Mouse (Mus musculus): ENCODE measurements around the gene Wfdc2. TPM values are rescaled to one million over a fixed set of nuclear protein-coding genes. Genes with fewer than 3 reads are reported as not detected.
"Not testable (repeated sequence)": the region's sequence is repeated elsewhere in the genome, so short reads cannot be mapped to it uniquely, and the experiment has no call there.

Wfdc2 gene
- polyA plus RNA-seq, 1 experiment = not detected

GRCm38 (mm10) chr2:164567460-164567859 lies 5.2 kb downstream of the Wfdc2 start:
- H3K27me3 ChIP-seq (ENCODE audit: control insufficient read depth, insufficient read depth, insufficient read length) = peaks cover 58% of the 10 kb centered on the region
- no peaks in the 10 kb centered on the region for H3K36me3 ChIP-seq (ENCODE audit: control insufficient read depth, insufficient read depth)
- no peaks in the 10 kb centered on the region for H3K79me2 ChIP-seq (ENCODE audit: control insufficient read depth, insufficient read depth)
- no peak overlapping the region for H3ac ChIP-seq (ENCODE audit: control insufficient read depth, insufficient read length)
- H3K4me3 ChIP-seq = no peak overlapping the region
- TF ChIP-seq REST (IDR thresholded peaks at IDR 0.05; ENCODE audit: insufficient read depth, insufficient read length) = no peak
- TF ChIP-seq TCF12 (IDR thresholded peaks at IDR 0.05; ENCODE audit: insufficient read depth, poor library complexity, severe bottlenecking) = no peak
- TF ChIP-seq USF1 (IDR thresholded peaks at IDR 0.05; ENCODE audit: low read depth) = no peak
- no peak for TF ChIP-seq E2F4 (IDR thresholded peaks at IDR 0.05; ENCODE audit: insufficient read depth)
- no peak for TF ChIP-seq MYOG (IDR thresholded peaks at IDR 0.05; ENCODE audit: control insufficient read depth in 1 of 3, insufficient read depth in 1 of 3, insufficient read length in 2 of 3, low read depth in 2 of 3)
- no peak for TF ChIP-seq MYOD1 (IDR thresholded peaks at IDR 0.05; ENCODE audit: control insufficient read depth in 1 of 3, insufficient read length in 2 of 3, low read depth in 2 of 3)
- TF ChIP-seq POLR2AphosphoS2 (IDR thresholded peaks at IDR 0.05; ENCODE audit: insufficient read length, low read depth) = no peak
- no peak for TF ChIP-seq POLR2A (IDR thresholded peaks at IDR 0.05; ENCODE audit: insufficient read length, low read depth)
- no peak for TF ChIP-seq SRF (IDR thresholded peaks at IDR 0.05; ENCODE audit: control insufficient read depth, insufficient read length, low read depth)
- TF ChIP-seq TCF3 (IDR thresholded peaks at IDR 0.05; ENCODE audit: insufficient read length, low read depth) = no peak
- TF ChIP-seq CEBPB (IDR thresholded peaks at IDR 0.05; ENCODE audit: insufficient read depth, poor library complexity, severe bottlenecking) = no peak
- H3K4me2 ChIP-seq (ENCODE audit: low read depth) = no peak overlapping the region

GRCm38 (mm10) chr2:164573359-164573758 lies 11.1 kb downstream of the Wfdc2 start, which contains the start of gene Spint3:
TSS of gene Spint3 (minus strand) at chr2:164573459.
- H3K79me2 ChIP-seq (ENCODE audit: control insufficient read depth, insufficient read depth); H3ac ChIP-seq (ENCODE audit: control insufficient read depth, insufficient read length); H3K36me3 ChIP-seq (ENCODE audit: control insufficient read depth, insufficient read depth); H3K4me2 ChIP-seq (ENCODE audit: low read depth); H3K4me3 ChIP-seq: not testable (repeated sequence)
- H3K27me3 ChIP-seq (ENCODE audit: control insufficient read depth, insufficient read depth, insufficient read length) = peaks cover 40% of the 10 kb centered on the region

GRCm38 (mm10) chr2:164585025-164585725 lies 23.0 kb downstream of the Wfdc2 start, which contains the start of gene Wfdc6a:
TSS of gene Wfdc6a (minus strand) at chr2:164585447.
- H3ac ChIP-seq (ENCODE audit: control insufficient read depth, insufficient read length); H3K4me3 ChIP-seq; H3K79me2 ChIP-seq (ENCODE audit: control insufficient read depth, insufficient read depth); H3K4me2 ChIP-seq (ENCODE audit: low read depth); H3K36me3 ChIP-seq (ENCODE audit: control insufficient read depth, insufficient read depth): not testable (repeated sequence)
- H3K27me3 ChIP-seq (ENCODE audit: control insufficient read depth, insufficient read depth, insufficient read length) = peaks cover 71% of the 10 kb centered on the region

- Histone ChIP-seq H3K4me2 (ENCODE audit: low read depth) (no peak overlapping the region), H3K36me3 (ENCODE audit: control insufficient read depth, insufficient read depth) (no peaks in the 10 kb centered on the region), H3K4me3 (no peak overlapping the region), H3ac (ENCODE audit: control insufficient read depth, insufficient read length) (no peak overlapping the region), H3K79me2 (ENCODE audit: control insufficient read depth, insufficient read depth) (no peaks in the 10 kb centered on the region), H3K27me3 (ENCODE audit: control insufficient read depth, insufficient read depth, insufficient read length) (peaks cover 50% of the 10 kb centered on the region)
- TF ChIP-seq POLR2AphosphoS2 (IDR thresholded peaks at IDR 0.05; ENCODE audit: insufficient read length, low read depth) = no peak
- no peak for TF ChIP-seq MYOD1 (IDR thresholded peaks at IDR 0.05; ENCODE audit: control insufficient read depth in 1 of 3, insufficient read length in 2 of 3, low read depth in 2 of 3)
- TF ChIP-seq USF1 (IDR thresholded peaks at IDR 0.05; ENCODE audit: low read depth) = no peak
- TF ChIP-seq MYOG (IDR thresholded peaks at IDR 0.05; ENCODE audit: control insufficient read depth in 1 of 3, insufficient read depth in 1 of 3, insufficient read length in 2 of 3, low read depth in 2 of 3) = no peak
- no peak for TF ChIP-seq SRF (IDR thresholded peaks at IDR 0.05; ENCODE audit: control insufficient read depth, insufficient read length, low read depth)
- TF ChIP-seq REST (IDR thresholded peaks at IDR 0.05; ENCODE audit: insufficient read depth, insufficient read length) = no peak
- no peak for TF ChIP-seq E2F4 (IDR thresholded peaks at IDR 0.05; ENCODE audit: insufficient read depth)
- TF ChIP-seq POLR2A (IDR thresholded peaks at IDR 0.05; ENCODE audit: insufficient read length, low read depth) = no peak
- TF ChIP-seq TCF12 (IDR thresholded peaks at IDR 0.05; ENCODE audit: insufficient read depth, poor library complexity, severe bottlenecking) = no peak
- no peak for TF ChIP-seq CEBPB (IDR thresholded peaks at IDR 0.05; ENCODE audit: insufficient read depth, poor library complexity, severe bottlenecking)
- no peak for TF ChIP-seq TCF3 (IDR thresholded peaks at IDR 0.05; ENCODE audit: insufficient read length, low read depth)
- TF ChIP-seq MAX (IDR thresholded peaks at IDR 0.05; ENCODE audit: low read depth) = no peak
Observed at GRCm38 (mm10) chr2:164592014-164592413, 29.8 kb downstream of the Wfdc2 start.

GRCm38 (mm10) chr2:164593494-164593893 lies 31.3 kb downstream of the Wfdc2 start, which contains the start of gene Eppin:
TSS of gene Eppin (minus strand) at chr2:164593594.
- Histone ChIP-seq H3ac (ENCODE audit: control insufficient read depth, insufficient read length) (no peak within 1 kb of the TSS), H3K4me3 (no peak within 1 kb of the TSS), H3K36me3 (ENCODE audit: control insufficient read depth, insufficient read depth) (no peaks in the 10 kb centered on the region), H3K4me2 (ENCODE audit: low read depth) (no peak within 1 kb of the TSS), H3K79me2 (ENCODE audit: control insufficient read depth, insufficient read depth) (no peaks in the 10 kb centered on the region), H3K27me3 (ENCODE audit: control insufficient read depth, insufficient read depth, insufficient read length) (peaks cover 50% of the 10 kb centered on the region)
- no peak for TF ChIP-seq USF1 (IDR thresholded peaks at IDR 0.05; ENCODE audit: low read depth)
- no peak for TF ChIP-seq MYOG (IDR thresholded peaks at IDR 0.05; ENCODE audit: control insufficient read depth in 1 of 3, insufficient read depth in 1 of 3, insufficient read length in 2 of 3, low read depth in 2 of 3)
- TF ChIP-seq MAX (IDR thresholded peaks at IDR 0.05; ENCODE audit: low read depth) = no peak
- no peak for TF ChIP-seq MYOD1 (IDR thresholded peaks at IDR 0.05; ENCODE audit: control insufficient read depth in 1 of 3, insufficient read length in 2 of 3, low read depth in 2 of 3)
- no peak for TF ChIP-seq POLR2AphosphoS2 (IDR thresholded peaks at IDR 0.05; ENCODE audit: insufficient read length, low read depth)
- no peak for TF ChIP-seq TCF12 (IDR thresholded peaks at IDR 0.05; ENCODE audit: insufficient read depth, poor library complexity, severe bottlenecking)
- TF ChIP-seq TCF3 (IDR thresholded peaks at IDR 0.05; ENCODE audit: insufficient read length, low read depth) = no peak

Data from myocyte (in vitro differentiated cells).